9 mouse cellular contexts compared by ENCODE assay signal in the genomic region with DNA sequence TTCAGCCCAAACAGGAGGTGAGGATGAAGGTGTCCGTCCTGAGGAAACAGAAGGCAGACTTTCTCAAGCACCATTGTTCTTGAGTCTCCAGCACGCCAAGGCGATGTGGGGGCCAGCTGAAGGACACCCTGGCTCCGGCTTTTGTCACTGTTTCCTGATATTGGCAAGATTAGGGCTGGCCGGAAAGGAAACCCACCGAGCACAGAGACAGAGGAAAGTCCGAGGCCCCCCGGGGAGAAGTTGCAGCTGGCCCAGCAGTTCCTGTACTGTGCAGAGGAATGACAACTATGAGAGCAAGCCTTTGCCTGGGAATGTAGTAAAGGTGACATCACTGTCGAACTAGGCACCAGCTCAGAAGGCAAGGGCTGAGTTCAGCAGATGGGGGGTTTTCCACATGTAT. TPM values are rescaled to one million over a fixed set of nuclear protein-coding genes. Genes with fewer than 3 reads are reported as not detected.
DNase-seq lines count a peak whose midpoint lies in the region; ATAC-seq and TF ChIP-seq lines count a peak whose summit lies in the region.
"Had no signal": no experiment of that assay in that cellular context is flagged by ENCODE, and none has a peak within 500 bp of the region (broad histone marks: within the 10 kb centered on the region; RNA-seq: fewer than 3 reads in every experiment).

No protein-coding gene starts in this region.

- no peak overlapping the region for H3K9ac ChIP-seq in neural tube, embryonic 14.5 days (replicated peaks; ENCODE audit: low read depth, low read length)

- H3K27ac ChIP-seq in neural tube, embryonic 14.5 days (ENCODE audit: low read depth, low read length), result no peak overlapping the region
- no peak overlapping the region for H3K27ac ChIP-seq in layer of hippocampus, adult 2 months

- no peak for TF ChIP-seq CTCF in layer of hippocampus, adult 2 months (conservative IDR thresholded peaks at IDR 0.05)

- 50% methylated on average over 9 of the region's 9 CpGs for WGBS in neural tube, embryonic 14.5 days

- H3K27me3 ChIP-seq in neural tube, embryonic 14.5 days (ENCODE audit: control insufficient read depth, insufficient read depth, low read length), result no peaks in the 10 kb centered on the region

- no peaks in the 10 kb centered on the region for H3K36me3 ChIP-seq in neural tube, embryonic 14.5 days (ENCODE audit: control insufficient read depth, insufficient read depth, low read length)

- DNase-seq in adrenal gland, adult 2 months, result peak; percentile 21
- DNase-seq in adrenal gland, postnatal 25 days, result no peak
- no peak for DNase-seq in neural tube, embryonic 10.5 days (ENCODE audit: extremely low spot score, low spot score)
- DNase-seq in lung, postnatal 4 days, result peak; percentile 58 to 83
- DNase-seq in cerebellum, adult 11-12 months, result no peak
- no peak for DNase-seq in layer of hippocampus, adult 2 months (ENCODE audit: low spot score in 2 of 2)

- H3K4me1 ChIP-seq in neural tube, embryonic 14.5 days (ENCODE audit: control insufficient read depth, insufficient read depth, low read length), result no peaks in the 10 kb centered on the region

- H3K4me2 ChIP-seq in neural tube, embryonic 14.5 days (ENCODE audit: low read depth, low read length), result no peak overlapping the region
- H3K4me2 ChIP-seq: liver, embryonic 11.5 days had no signal

- H3K4me3 ChIP-seq in neural tube, embryonic 14.5 days (ENCODE audit: low read depth, low read length), result no peak overlapping the region
- no peak overlapping the region for H3K4me3 ChIP-seq in layer of hippocampus, adult 2 months

- no peaks in the 10 kb centered on the region for H3K9me3 ChIP-seq in neural tube, embryonic 14.5 days (ENCODE audit: control insufficient read depth, low read length)

- 0 out of 2 replicates have a peak, but pooled peaks have one; percentile 19 for ATAC-seq in neural tube, embryonic 14.5 days (ENCODE audit: low read depth)
- peak; percentile 25; a peak in 2 of 4 replicates for ATAC-seq in hematopoietic stem cell, adult 5-6 weeks (replicated peaks in 1 of 2; ENCODE audit: insufficient read depth in 1 of 2, low FRiP score in 2 of 2, low TSS enrichment in 1 of 2, low read depth in 1 of 2, poor library complexity in 2 of 2, severe bottlenecking in 2 of 2)

RNA-seq across cellular contexts. Expression of gene Prnd, which starts 30.2 kb away (rescaled TPM):
- total RNA-seq in adrenal gland, adult 2 months (2021), result not detected
- 0.70 and 0.90 TPM in 2 replicates for polyA plus RNA-seq in adrenal gland, adult 2 months (2012; rRNA removed)
- total RNA-seq in adrenal gland, postnatal 25 days (2021), result not detected in 2 replicates
- 4.8 and 10.0 TPM in 2 replicates for polyA plus RNA-seq in neural tube, embryonic 14.5 days (2014; fragmentation: Nextera tagmentation; extraction: Ambion mirVana)
- total RNA-seq in hematopoietic stem cell, adult 5-6 weeks (2017), result not detected in 2 replicates
- not detected for total RNA-seq in layer of hippocampus, adult 2 months (2021)

RNA-seq across cellular contexts. Expression of gene Rassf2, which starts 49.2 kb away (rescaled TPM):
- 10 to 100 TPM; 10.4 to 11.7 TPM for total RNA-seq in adrenal gland, adult 2 months (2021)
- polyA plus RNA-seq in adrenal gland, adult 2 months (2012; rRNA removed), result 10.5 and 12.3 TPM in 2 replicates
- 4.8 and 5.6 TPM in 2 replicates for total RNA-seq in adrenal gland, postnatal 25 days (2021)
- polyA plus RNA-seq in neural tube, embryonic 14.5 days (2014; fragmentation: Nextera tagmentation; extraction: Ambion mirVana), result 25.3 and 30.4 TPM in 2 replicates
- total RNA-seq in hematopoietic stem cell, adult 5-6 weeks (2017), result 103 and 130 TPM in 2 replicates
- 10 to 100 TPM; 39.9 to 43.2 TPM for total RNA-seq in layer of hippocampus, adult 2 months (2021)

Comparison
In these comparisons a context has a peak if more than half of its experiments do, and no peak if none do; other contexts are left out.
1. DNase-seq: peak in adrenal gland, adult 2 months (single experiment) and lung, postnatal 4 days (2 of 2); none in adrenal gland, postnatal 25 days (single experiment), neural tube, embryonic 10.5 days (single experiment), cerebellum, adult 11-12 months (single experiment) and layer of hippocampus, adult 2 months (0 of 2).